Mouse (Mus musculus) ovary, postnatal 36 days (tissue): ENCODE measurements around the gene Bpifa2.
"Not testable (repeated sequence)": the region's sequence is repeated elsewhere in the genome, so short reads cannot be mapped to it uniquely, and the experiment has no call there.

Experiments used
- DNase-seq: peaks from one replicate; pipeline ENCODE4 v3.0.0; 2022; ENCODE audit warnings: low spot score, mixed read lengths

Bpifa2 gene

DNA sequence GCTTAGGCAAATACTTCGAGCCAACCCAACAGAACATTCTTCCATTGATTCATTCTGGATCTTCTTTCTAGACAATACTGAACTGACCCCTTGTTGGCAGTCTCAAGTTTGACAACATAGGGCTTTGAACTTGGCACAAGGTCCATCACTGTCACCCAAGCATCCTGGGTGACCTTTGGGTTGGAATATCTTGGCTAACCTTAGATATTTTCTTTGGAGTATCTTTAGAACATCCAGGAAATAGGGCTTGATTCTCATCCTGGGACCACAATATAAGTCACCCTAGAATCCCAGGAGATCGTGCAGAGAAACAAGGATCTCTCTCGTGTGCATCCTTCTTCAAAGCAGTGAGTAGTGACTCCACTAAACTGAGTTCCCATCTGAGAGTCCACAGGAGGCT is at the start of gene Bpifa2:
Gene Bpifa2, plus strand, starts transcription at position 301 of the 400 bp plus-strand sequence.
- no peak for DNase-seq

DNA sequence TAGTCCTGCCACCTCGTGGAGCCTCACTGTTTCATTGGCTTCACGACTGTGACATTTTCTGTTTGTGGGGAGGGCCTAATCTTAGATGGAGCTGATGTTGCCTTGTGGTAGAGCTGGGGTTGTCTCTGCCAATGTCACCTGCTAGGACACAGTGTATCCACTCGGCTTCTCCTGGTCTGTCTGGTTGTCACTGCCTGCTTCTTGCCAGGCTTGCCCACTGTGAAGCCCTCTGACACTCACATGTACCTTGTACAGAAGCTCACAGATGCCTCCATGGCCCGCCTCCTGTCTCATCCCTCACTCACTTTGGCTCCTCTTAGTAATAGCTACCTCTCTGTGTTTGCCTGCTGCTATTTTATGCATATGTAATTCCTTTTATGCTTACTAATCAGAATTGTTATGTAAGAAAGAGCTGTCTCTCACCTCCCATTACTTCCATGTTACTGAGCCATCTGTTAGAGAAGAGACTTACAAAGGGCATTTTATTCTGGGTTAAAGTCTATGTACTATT is 45.2 kb upstream of the Bpifa2 start:
- no peak for DNase-seq

DNA sequence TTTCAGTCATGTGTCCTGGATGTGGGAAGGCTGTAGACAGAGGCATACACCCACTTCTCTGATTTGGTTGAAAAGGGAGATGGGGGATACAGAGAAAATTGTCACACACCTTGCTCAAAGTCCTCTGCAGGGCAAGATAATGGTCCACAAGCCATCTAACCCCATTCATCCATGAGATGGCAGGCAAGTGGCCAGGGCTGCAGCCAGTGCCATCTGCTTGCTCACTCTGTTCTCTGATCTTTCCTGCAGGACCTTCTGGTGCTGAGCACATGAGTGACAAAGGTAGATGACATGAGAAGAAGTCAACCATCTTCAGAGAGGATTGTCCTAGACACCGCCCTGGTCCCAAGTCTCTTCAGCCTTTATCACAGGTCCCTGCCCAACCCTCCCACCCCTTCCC is 44.7 kb upstream of the Bpifa2 start:
- no peak for DNase-seq

DNA sequence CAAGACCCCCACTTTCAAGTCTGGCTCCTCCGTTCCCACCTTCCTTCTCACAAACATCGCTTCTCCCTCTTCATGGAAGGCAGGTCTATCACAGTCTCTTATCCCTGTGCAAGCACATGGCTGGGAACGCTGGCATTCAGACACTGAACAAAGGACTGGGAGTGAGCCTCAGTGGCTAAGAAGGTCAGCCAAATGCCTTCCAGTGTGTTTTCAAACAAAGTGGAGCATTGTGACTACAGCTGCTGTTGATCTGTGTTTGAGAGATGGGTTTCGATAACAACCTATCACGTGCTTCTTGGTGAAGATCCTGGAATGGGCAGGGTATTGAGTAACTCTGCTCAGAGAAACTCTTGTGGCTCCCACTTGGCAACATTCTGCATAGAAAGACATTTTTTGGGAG is 37.8 kb upstream of the Bpifa2 start:
- no peak for DNase-seq

DNA sequence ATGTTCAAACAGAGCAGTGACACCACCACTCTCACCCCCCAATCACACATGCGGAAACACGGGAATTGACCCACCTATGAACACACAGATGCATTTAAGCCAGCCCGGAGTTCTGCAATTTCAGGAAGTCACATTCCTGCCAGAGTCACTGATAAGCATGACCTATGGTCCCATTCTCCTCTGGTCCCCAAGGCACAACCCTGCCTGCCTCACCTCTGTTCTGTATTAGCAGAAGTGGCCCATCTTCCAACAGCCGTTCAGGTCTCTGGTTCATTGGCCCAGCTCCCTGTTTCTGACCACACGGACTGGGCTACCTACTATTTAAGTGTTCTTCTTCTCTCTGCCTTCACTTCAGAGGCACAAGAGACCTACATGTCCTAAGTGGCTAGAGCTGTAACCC is 33.5 kb upstream of the Bpifa2 start, which contains the start of gene Bpifa6:
Gene Bpifa6, plus strand, starts transcription at position 364 of the 400 bp plus-strand sequence.
- no peak for DNase-seq

DNA sequence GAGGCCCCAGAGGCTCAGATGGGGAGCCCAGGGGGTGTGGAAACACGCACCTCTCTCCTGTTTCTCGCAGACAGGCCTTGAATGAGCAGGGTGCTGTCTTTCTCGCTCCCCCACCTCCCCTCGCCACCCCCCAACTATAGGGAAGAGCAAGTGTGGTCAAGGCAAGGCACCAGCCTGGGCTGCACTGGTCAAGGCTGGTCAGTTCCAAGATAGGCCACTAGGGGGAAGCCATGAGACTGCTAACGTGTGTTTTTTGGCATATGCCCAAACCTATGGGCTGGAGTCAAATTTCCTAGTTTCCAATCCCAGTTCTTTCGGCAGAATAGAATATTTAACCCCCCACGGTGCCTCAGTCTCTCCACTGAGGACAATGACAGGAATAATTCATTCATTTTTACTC is 12.3 kb upstream of the Bpifa2 start:
- DNase-seq: peak; percentile 65

DNA sequence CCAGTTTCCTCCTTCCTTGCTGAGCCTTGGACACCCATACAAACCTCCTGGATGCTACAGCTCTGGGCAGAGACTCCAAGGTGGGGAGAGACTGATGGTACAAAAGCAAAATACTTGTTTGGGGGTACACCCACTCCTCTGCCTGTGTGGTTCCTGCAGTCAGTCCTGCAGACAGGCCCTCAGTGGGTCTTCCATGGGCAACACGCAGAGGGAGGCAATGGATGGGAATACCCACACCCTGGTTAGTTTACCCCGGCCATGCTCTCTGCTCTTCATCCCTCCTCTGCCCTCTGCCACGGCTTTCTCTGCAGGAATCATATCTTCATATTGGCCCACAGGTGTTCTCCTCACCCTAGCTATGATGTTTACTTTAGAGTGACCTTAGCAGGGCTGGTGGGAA is 7.6 kb upstream of the Bpifa2 start:
- DNase-seq: no peak

DNA sequence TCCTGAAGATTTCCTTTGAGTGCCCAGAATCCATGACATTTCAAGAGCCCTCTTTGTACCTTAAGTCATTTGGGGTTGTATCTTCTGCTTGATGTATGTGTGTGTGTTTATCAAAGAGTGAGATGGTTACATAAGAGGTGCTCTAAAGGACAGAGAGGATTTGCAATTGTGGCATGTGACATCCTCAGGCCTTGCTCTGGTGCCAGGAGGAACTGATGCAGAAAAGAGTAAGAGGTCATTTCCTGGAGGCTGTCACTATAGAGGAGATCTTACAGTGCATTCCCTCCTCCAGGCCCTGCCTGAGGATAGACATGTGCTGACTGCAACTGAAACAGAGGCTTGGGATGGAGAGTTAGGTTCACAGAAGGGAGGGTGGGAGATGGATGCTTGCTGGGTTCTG is 7.0 kb upstream of the Bpifa2 start:
- no peak for DNase-seq

DNA sequence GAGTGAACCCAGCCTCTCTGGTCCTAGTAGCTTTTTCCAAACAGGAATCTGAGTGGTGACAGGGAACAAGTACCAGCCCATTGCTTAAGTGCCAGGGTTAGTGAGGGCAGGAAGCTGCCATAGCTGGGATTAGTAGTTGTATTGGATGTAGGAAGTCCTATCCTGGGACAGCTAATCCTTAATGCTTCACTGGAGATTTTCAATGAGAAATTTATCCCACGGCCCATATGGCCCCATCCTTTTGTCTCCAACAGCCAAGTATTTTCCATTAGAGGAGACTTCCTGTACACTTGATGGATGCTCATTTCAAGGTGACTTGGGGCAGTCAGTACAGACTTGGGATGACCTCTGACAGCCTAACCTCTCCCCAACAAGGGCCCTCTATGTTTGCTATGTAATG is 3.6 kb upstream of the Bpifa2 start:
- DNase-seq: no peak

DNA sequence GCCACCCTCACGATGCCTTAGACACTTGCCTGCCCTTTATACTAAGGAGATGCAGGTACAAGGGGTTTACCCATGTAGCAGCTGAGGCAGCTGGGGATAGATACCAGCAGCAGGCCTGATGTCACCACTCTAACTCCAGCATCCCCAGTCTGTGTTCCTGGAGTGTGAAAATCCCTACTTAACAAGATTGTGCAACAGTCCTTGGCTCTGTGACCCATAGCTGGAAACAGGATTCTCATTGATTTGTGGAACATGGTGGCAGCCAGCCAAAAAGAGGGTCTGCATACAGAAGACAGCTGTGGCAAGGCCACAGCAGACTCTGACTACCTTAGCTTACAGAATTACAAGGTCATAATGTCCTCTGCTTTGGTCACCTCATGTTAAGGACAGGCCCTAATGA is 3.0 kb upstream of the Bpifa2 start:
- DNase-seq: no peak

DNA sequence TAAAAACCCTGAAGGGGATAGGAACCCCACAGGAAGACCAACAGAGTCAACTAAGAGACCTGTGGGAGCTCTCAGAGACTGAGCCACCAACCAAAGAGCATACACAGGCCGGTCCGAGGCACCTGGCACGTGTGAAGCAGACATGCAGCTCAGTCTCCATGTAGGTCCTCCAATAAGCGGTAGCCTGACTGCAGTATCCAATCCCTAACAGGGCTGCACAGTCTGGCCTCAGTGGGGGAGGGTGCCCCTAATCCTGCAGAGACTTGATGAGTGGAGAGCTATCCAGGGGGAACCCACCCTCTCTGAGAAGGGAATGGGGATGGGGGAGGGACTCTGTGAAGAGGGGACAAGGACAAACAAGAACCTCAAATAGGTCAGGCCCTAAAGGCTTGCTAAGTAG is 2.3 kb upstream of the Bpifa2 start:
- no peak for DNase-seq

DNA sequence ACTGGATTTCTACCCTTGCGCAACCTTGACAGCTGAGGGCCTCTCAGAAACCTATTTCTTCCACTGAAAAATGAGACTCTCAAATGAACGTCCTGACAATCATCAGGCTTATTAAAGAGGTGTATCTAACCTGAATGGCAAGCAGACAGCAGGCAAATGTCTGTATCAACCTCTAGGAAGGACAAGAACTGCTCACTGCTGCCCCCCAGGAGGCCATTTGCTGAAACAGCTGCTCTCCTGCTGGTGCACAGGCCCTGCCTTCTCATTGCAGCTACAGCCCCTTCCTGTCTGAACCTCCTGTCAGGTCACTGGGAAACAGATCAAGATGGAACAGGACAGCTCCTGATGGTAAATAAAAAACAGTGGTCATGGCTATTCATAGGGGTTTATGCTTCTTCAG is 1.7 kb upstream of the Bpifa2 start:
- DNase-seq: no peak

DNA sequence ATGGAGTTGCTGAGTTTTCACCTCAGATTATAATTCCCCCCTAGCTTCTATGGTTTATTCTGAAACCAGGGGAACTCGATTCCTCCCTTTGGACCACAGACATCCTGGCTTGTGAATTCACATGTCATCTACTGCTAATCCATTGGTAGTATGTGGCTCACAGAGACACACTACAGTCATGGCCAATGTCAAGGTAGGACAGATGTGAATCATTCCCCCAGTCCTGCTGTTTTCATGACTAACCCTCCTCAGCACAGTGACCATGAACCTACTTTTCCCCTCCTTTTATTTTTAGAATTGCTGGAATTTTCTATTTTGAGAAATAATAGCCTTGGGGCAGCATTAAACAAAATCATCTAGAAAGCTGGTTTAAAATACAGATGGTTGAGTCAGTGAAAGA is 684 bp upstream of the Bpifa2 start:
- no peak for DNase-seq

DNA sequence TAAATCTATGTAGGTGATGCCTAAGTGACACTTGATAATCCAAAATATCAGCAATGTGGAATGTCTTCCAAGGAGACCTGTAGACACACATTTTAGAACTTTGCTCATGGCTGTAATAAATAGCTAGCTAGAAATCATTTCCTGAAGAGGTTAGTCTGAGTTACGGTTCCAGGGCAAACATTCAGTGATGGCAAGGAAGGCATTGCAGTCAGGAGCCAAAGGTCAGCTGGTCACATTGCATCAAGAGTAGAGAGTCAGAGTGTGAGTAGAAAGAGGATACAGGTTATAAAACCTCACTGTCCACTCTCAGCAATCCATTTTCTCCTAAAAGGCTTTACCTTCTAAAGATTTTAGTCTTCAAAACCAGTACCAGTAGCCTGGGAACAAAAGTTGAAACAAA is 9.9 kb downstream of the Bpifa2 start:
- no peak for DNase-seq

DNA sequence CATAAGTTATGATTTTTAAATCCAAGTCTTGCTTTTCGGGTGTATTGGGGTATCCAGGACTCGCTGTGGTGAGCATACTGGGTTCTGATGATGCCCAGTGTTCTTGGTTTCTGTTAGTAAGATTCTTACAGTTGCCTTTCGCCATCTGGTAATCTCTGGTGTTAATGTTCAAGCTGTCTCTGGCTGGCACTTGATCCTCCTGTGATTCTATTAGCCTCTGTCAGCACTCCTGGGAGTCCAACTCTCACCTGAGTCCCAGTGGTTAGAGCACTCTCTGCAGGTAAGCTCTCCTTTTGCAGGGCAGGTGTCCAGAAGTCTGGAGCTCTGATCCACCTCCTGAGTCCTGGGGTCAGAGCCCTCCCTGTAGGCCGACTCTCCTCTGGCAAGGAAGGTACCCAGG is 16.6 kb downstream of the Bpifa2 start:
- DNase-seq: not testable (repeated sequence)

DNA sequence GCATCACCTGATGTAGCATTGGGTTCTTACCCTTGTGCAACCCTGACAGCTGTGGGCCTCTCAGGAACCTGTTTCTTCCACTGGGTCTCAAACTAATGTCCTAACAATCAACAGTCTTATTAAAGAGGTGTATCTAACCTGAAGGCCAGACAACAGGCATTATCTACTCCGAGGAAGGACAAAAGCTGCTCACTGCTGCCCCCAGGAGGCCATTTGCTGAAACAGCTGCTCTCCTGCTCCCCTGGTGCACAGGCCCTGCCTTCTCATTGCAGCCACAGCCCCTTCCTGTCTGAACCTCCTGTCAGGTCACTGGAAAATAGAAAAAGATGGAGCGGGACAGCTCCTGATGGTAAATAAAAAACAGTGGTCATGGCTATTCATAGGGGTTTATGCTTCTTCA is 30.9 kb downstream of the Bpifa2 start:
- peak; percentile 26 for DNase-seq

DNA sequence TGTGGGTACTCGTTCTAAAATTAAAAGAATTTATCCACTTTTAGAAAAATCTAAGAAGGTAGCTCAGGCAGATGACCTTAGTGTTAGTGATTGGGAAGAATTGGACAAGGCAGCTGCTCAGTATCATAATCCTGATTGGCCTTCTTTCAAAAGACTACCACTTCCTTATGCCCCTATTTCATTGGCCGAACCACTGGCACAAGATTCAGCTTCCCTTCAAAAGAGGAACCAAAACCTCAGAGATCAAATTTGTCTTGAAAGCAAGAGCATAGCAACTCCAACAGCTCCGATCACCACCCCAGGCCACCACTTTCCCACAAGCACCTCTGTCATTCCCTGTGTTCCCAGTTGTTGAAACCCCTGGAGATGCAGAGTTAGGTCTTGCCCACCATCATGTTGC is 36.7 kb downstream of the Bpifa2 start:
- no peak for DNase-seq

DNA sequence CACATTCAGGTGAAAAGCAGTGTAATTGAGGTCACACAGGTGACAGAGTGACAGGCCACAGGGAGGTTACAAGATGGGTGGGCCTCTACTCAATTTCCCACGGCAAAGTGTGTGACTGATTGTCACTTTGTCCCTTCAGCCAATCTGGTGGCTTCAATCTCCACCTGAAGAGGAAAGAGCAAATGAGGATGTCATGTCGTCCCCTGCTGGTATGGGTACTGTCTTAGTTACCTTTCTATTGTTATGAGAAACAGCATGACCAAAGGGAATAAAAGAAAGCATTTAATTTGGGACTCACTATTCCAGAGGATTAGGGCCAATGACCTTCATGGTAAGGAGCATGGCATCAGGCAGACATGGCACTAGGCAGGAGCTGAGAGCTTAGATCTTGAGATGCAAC is 50.6 kb downstream of the Bpifa2 start:
- no peak for DNase-seq
